Mouse (Mus musculus) left cerebral cortex, adult 8-10 months (tissue): ENCODE results near the gene Dusp14. TPM values are rescaled to one million over a fixed set of nuclear protein-coding genes. Genes with fewer than 3 reads are reported as not detected.
A peak's percentile ranks its signal among the peaks of the same experiment; 100 is the strongest.

Experiments
- DNase-seq, 2 experiments: peaks; one replicate each; pipeline ENCODE4 v3.0.0; 2022; ENCODE audit warnings: low spot score in 2 of 2
- total RNA-seq, 4 experiments: library from RNA; stranded (reverse); gene quantifications; 2 replicates each; pipeline ENCODE4 v1.2.4; 2022

The Dusp14 gene
- total RNA-seq, 4 experiments from 2014 or later, result 54.0 to 59.0 (median 55.3) TPM

DNA sequence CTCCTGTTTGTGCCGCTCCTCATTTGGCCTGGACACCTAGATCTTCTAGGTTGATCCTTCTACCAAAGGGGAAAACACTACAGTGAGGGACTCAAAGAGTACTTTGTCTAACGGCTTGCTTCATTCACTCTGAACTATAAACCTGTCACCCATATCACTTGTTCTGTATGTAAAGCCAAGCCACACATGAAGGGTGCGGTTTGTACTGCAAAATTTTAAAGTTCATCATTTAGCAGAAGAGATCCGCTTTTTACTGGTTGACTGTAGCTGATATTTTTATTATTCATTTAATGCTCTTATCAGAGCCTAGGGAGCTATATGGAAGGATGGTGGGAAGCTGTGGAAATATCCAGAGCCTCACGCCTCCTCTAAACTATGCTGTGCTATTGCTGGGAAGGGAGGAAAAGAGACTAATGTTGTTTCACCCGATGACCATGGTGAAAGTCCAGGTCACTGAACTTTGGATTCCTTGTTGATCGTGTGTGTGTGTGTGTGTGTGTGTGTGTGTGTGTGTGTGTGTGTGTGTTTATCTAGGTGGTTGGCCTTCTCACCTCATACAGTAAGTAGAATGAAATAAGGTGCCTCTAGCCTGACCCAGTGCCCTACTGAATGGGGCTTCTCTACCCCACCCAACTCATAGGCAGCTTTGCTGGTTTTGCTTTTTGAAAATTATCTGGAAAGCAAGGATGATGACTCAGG, 52.1 kb downstream of the Dusp14 start:
- no peak for DNase-seq

DNA sequence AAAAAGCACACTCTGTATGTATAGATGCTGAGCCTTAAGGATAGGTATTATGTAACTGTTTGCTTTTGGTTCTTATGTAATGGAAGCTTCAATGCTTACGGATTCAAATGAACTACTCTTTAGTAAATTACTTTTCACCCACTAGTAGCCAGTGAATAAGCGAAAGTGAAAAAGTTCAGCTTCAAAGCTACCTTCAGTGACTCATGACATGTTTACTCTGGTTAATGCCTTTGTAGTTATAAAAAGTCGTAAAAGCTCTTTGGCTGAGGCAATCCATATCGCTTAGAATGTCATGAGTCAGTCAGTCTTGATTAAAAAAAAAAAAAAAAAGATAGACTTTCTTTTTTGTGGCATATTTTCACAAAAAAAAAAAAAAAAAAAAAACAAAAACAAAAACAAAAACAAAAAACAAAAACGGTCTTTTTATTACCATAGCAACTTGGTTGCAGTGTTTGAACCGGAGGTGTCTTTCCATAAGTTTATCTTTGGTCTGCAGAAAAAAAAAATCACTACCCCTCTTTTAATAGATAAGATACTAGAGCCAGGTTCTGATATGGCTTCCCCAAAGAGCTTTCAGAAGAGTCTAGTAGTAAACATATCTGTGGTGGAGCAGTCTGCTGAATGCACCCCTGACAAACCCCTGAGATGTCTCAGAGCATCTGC, 52.8 kb downstream of the Dusp14 start:
- DNase-seq, result no peak

- peak in 1 of 2 experiments; percentile 27 for DNase-seq
Measured at GRCm38 (mm10) chr11:84013105-84013504, 56.0 kb downstream of the Dusp14 start.

DNA sequence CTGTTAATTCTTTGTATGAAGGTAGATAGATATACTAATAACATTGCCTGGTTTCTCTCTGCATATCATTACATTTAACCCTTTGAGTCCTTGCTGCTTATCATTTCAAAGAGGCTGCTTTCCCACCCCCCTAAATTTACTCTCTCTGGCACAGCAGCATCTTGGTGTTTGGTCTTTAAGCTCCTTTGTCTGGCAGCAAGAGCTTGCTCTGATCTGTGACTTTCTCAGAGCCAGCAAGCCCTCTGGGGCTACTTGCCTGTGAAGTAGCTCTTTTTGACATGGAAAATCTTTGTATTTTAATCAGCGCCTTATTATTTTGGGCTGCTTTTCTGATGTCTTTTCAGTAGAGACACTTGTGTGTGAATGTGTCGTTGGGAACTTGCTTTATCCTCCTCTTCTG, 57.5 kb downstream of the Dusp14 start:
- no peak for DNase-seq

DNA sequence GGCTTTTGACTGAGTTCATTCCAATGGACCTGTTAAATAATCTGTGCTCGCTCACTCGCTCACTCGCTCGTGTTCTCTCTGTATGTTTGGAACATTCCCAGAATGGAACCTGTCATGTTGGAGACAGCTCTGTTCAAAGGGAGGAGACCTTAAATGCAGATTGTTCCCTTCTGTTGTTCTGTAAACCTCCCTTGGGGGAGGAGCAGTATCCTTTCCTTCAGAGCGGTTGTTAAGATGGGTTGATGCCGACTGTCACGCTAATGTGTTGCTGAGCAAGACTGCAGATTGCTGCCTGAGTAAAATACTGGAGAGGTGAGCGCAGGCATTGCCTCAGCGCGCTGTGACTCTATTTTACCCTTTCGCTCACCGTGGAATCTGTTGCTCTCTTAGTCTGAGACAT, 58.0 kb downstream of the Dusp14 start:
- DNase-seq, result no peak

DNA sequence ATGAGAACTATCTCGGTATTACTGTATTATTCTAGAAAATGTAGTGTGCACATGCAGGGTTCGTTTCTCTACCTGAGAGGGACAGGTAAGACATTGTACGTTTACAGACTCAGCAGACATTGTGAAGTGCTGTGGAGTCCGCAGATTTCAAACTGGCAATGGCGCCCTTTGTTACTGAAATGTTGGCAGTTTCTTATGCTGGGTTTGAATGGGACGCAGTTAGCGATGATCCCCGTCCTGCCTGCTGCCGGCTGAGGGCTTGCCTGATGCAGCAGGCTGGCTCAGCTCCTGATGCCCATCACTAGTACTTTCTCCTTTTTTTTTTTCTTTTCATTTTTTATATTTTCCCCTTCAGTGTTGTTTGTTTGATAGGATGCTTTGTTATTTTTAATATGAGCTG, 58.6 kb downstream of the Dusp14 start:
- no peak for DNase-seq

DNA sequence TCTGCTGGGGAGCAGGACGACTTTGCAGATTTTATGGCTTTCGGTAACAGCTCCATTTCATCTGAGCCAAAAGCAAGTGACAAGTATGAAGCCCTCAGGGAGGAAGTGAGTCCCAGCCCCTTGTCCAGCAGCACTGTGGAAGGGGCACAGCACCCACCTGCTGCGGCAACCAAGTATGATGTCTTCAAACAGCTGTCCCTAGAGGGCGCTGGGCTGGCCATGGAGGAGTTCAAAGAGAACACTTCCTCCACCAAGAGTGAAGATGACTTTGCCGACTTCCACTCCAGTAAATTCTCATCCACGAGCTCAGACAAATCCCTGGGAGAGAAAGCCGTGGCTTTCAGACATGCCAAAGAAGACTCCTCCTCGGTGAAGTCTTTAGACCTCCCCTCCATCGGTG, 60.1 kb downstream of the Dusp14 start:
- DNase-seq, result no peak

DNA sequence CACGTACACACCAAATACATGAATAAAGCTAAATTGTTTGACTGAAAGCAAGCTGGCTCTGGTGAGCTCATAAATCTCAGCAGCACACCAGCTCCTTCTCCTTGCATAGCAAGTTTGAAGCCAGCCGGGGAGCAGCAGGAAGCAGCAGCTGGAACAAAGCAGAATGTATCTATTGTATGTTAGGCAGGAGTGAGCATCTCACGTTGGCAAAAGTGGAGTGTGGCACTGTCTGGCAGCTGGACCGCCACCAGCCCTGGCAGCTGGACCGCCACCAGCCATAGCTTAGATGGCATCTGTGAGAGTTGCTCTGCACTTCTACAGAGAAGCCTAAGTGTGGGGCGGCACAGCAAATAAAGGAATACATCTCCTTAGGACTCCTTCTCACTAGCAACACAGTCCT, 65.1 kb downstream of the Dusp14 start:
- peak in 1 of 2 experiments; percentile 45 for DNase-seq

- no peak for DNase-seq
Measured at GRCm38 (mm10) chr11:84001257-84001656, 67.8 kb downstream of the Dusp14 start.

DNA sequence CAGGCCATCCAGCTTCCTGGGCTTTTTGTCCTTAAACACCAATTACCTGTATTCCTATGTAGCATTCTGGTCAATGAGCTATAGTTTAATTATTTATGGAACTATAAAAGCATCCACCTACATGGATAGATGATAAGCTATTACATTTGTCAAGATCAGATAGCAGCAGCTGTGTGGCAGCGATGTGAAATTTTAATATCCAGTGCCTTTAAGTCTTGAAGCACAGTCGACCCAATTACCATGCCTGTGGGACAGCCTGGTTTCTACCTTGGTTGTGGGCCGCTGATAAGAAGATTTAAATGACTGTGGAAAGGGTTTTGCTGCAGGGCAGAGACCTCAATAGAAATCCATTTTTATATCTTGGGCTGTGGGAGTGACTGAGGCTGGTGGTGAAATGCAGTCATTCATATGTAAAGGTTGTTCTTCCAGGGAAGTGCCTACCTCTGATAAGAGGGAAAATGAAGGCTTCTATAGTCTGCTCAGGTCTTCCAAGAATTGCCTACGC, 69.6 kb downstream of the Dusp14 start:
- no peak for DNase-seq

DNA sequence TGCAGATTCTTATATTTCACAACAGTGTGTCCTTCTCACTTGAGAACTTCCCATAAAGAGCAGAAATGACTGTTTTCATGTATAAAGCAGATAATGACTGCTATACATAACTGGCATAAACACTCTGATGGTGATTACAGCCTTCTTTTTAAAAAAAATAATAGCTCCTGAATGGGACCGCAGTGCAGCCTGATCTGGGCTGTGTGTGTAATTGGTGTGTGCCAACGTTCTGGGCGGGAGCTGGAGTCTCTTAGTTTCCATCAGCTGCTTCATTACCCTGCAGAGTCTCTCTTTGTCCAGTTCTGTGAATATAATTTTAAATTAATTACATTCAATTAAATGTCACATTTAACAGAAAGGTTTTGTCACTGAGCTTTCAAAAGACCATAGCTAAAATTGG, 70.1 kb downstream of the Dusp14 start:
- DNase-seq, result no peak

Other genes with a start within 250 kb of the Dusp14 start
- gene Hnf1b, start 219.2 kb downstream of the Dusp14 start, total RNA-seq, result under 1 TPM; 0.37 to 0.76 (median 0.54) TPM
- 10 to 100 TPM; 13.7 to 19.2 (median 15.6) TPM for gene Ddx52, start 127.2 kb downstream of the Dusp14 start, total RNA-seq
- gene Synrg, start 104.8 kb downstream of the Dusp14 start, total RNA-seq, result 10 to 100 TPM; 60.6 to 72.7 (median 67.4) TPM
- gene Tada2a, start 60.3 kb upstream of the Dusp14 start, total RNA-seq, result 10 to 100 TPM; 37.7 to 41.7 (median 38.8) TPM
- gene Acaca, start 60.4 kb upstream of the Dusp14 start, total RNA-seq, result 10 to 100 TPM; 80.3 to 96.1 (median 90.3) TPM
- not detected for gene Gm11437, start 98.2 kb upstream of the Dusp14 start, total RNA-seq